Mouse (Mus musculus) frontal cortex, postnatal 10 days (tissue): ENCODE results near the gene Tcn2.
"Not testable (repeated sequence)": the region's sequence is repeated elsewhere in the genome, so short reads cannot be mapped to it uniquely, and the experiment has no call there.

Experiments used
- DNase-seq, 2 experiments: peaks; one replicate each; pipeline ENCODE4 v3.0.0; 2022; ENCODE audit warnings: low spot score in 2 of 2, mixed read lengths in 1 of 2

Gene Tcn2

DNA sequence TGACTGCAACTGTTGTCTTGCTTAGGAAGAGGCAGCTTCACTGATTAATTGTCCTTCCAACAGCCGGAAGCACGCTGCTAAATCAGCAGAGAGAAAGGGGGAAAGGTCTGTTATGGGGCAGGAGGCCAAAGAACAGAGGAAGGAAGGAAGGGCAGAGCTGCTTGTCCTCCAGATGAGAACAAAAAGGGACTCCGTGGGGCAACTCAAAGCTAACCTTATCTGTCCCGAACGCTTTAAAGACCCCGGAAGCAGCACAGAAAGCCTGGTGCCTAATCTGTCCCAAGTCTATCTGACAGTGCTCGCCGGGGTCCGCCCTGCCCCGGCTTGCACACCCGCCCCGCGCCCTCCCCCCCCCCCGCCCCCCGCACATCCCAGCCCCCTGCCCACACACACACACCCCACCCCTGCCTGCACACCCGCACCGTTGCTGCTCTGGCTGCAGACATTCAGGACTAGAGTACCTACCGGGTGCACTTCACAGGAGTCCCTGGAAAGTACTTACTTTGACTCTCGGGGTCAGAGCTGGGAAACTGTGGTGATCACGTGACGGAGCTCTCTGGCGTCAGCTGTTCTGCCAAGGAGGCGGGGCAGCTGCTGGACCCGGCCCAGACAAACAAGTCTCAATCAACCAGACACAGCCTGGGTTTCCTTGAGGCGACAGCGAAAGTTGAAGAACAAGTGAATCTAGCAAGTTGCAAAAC, at the start of gene Tcn2:
TSS of gene Tcn2 (minus strand) at position 649 of the 701 bp plus-strand sequence.
- peak; percentile 51 to 63 for DNase-seq

DNA sequence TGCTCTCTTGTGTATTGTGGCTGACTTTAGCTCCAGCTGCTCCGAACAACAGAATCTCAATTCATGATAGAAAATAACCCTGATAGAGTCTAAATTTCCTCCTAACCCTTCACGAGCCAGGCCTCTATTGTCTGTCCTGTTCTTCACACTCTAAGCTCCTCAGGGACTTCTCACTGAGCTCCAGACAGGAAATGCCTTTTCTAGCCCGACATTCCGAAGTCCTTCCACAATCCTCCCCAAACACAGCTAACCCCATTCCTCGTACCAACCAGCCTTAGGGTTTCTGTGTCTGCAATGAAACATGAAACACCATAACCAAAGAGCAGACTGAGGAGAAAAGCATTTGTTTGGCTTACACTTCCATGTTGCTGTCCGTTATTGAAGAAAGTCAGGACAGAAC, 49.6 kb upstream of the Tcn2 start:
- DNase-seq, result no peak

DNA sequence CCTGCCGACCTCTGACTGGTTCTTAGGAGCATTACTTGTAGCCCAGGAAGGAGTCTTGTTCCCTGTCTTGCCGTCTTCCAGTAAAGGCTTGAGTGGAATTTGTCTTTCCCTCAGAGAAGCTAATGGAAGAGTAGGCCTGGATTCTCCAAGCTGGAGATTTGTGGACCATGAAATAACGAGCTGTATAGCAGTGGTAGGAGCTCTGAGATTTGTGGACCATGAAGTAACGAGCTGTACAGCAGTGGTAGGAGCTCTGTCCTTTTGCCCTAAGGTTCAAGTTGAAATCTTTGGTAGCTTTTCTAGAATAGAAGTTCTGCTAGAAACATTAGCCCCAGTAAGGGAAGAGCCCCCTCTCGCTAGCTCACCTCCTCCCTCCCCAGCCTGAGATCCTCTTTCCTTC, 46.5 kb upstream of the Tcn2 start:
- DNase-seq, result no peak

DNA sequence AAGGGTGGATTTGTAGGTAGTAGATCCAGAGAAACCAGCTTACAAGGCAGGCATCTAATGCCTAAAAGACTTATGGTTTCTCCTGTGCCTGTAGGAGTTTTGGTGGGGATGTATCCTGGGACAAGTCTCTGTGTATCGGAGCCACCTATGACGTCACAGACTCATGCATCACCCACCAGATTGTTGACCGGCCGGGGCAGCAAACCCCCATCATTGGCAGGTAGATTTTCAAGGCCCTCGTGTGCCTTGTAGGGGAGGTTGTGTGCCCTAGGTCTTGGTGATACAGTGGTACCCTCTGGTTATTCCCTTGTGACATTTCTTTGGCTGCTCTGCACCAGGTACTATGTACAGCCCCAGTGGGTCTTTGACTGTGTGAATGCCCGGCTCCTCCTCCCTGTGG, 44.7 kb upstream of the Tcn2 start, which contains the start of gene 4930556J24Rik:
TSS of gene 4930556J24Rik (minus strand) at position 101 of the 400 bp plus-strand sequence.
- DNase-seq, result no peak

DNA sequence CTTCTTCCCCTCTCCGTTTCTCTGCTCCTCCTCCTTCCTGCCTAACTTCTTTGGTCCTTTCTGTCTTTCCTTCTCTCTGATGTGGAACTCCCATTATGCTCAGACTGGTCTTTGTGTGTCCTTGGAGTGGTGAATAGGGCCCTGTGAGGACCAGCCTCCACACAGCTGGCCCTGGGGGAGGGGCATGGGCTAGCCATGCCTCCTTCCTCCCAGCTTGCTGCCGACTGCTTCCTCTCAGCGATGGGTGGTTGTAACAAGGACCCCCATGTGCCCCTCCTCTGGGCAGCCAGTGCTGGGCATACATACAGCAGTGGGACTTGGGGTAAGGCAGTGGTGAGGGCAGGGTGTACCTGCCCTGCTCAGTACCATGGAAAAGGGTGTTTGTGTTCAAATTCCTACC, 42.4 kb upstream of the Tcn2 start:
- DNase-seq, result peak in 1 of 2 experiments; percentile 50

DNA sequence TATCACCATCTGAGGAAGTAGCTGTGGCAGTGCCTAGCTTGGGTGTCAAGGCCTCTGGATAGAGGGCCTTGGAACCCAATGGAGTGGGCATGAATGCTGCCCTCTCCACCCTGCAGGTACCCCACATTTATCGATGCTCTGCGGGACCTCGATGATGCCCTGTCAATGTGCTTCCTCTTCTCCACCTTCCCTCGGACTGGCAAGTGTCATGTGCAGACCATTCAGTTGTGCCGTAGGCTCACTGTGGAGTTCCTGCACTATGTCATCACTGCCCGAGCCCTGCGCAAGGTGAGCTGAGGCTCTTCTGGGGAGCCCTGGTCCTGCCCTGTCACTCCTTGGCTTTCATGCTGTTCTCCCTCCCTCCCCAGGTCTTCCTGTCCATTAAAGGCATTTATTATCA, 41.1 kb upstream of the Tcn2 start:
- no peak for DNase-seq

DNA sequence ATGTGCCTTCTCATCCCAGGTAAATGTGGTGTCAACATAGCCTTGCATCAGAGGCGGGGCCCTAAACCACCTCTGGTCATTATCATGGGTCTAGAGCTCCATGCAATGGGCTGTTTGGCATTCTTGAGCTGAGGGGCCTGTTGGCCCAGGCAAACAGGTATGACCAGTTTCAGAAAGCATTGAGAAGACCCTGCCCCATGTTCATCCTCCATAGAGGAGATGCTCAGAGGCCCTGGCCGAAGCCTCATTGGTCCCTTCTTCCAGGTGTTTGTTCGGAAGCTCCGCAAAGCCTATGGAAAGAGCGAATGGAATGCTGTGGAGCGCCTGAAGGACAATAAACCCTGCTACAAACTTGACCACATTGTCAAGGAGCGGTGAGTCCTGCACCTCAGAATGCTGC, 38.4 kb upstream of the Tcn2 start:
- no peak for DNase-seq

DNA sequence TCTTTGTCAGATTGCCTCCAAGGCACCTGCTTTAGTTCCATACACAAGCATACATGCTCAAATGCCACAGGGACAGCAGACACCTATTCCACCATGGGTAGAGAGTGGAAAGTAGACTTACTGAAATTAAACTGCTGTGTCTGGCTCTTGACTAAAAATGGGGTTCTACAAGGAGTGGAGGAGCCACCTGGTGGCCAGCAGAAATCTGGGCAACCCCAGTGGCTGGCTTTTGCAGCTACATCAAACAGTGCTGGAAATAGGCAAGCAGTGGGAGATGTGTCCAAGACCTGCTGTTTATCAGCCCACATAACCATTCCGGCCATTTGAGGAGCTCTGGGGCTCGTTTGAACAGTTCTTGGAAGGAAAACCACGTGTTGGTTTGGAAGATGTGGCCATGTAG, 37.9 kb upstream of the Tcn2 start:
- DNase-seq, result no peak

DNA sequence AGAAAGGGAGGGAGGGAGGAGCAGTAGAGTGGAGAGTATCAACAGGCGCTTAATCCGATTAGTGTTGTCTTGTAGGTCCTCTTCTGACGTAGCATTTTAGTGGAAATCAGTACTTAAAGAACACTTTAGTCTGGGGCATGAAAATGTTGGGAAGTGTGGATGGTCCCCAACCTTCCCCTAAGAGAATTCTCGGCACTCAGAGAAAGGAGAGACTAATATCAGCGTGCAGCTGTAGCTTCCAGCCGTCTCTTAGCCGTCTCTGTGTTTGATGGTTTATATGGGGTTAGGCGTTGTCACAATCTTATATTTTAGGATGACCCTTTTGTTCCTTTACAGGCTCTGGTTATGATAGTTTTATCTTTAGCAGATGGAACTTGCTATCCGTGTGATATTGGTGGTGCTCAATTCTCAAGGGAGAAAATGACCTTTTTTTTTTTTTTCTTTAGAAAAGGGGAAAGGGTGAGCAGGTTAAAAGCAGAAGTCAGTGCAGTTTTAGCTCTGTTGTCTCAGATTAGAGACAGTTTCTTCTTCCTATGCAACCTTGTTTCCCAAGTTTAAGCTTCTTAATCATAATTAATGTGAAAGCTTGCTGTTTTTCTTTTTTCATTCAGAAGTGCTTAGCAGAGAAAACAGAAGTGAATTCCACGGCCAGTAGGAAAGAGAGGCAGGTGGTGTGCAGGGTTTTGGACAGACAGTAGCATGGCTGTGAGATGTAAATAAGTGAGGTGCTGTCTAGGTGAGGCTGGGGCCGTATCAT, 32.6 kb upstream of the Tcn2 start:
- DNase-seq, result no peak

DNA sequence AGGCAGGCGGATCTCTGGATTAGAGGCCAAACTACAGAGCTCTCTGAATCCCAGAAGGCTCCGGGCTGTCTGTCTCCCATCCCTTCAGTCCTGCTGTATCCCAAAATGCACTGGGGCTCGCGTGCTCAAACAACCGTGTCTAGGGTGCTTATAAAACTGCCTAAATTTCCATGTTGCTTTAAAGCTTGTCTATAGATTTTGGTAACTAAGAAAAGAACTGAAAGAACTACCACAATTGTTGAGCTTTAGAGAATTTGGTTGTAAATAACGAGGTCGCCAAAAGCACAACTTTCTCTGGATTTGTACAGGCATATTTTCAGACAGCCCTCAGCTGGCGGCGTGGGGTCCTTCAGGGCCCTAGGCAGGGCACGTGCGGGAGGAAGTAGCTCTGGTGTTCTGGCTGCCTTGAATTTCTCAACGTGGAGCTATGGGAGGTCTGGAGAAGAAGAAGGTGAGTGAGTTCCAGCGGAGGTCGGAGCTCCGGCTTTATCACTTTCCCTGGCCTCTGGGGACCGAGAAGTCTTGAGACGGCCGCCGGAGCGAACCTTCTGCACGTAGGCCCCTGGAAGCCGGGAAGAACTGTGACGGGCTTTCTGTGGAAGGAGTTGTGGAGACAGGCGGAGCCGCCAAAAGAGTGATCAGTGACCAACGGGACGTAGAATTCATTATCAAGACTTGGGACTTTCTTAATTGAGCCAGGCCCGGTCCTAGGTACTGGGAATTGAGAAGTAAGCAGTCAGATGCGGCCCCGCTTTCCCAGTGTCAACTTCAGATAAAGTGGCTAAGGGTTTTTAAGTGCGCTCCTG, 31.9 kb upstream of the Tcn2 start, which contains the start of gene Pes1:
TSS of gene Pes1 (plus strand) at position 366 of the 806 bp plus-strand sequence.
- DNase-seq, result peak; percentile 62 to 76

DNA sequence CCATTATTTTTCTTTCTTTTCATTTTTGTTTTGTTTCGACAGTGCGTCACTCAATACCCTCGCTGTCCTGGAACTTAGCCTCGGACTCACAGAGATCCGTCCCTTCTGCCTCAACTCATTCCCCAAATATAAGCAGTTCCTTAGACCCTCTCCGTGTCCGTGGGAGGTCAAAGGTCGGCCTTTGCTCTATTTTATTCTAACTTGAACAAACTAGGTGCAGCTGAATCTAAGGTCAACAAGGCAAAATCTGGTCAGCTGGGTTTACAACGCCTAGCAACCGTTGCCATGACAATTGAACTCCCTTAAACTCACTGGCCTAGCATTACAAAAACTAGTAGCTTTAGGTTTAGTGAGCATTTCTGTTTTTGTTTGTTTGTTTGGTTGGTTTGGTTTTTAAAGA, 31.2 kb upstream of the Tcn2 start:
- no peak for DNase-seq

DNA sequence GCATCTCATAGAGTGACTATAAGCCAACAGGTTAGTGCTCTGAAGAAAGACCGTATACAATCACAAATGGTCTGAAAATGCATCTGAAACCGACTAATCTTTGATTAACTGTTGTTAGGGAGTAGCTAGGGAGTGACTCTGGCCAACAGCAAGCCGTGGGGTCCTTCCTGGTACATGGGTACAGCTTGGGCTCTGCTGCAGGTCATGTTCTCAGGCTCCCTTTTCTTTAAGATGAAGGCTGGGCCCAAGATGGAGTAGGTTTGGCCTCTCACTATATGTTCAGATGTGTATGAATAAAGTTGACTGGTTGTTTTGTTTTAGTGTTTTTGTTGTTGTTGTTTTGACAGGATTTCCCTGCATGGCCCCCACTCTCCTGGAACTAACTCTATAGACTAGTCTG, 29.8 kb upstream of the Tcn2 start:
- DNase-seq, result no peak

DNA sequence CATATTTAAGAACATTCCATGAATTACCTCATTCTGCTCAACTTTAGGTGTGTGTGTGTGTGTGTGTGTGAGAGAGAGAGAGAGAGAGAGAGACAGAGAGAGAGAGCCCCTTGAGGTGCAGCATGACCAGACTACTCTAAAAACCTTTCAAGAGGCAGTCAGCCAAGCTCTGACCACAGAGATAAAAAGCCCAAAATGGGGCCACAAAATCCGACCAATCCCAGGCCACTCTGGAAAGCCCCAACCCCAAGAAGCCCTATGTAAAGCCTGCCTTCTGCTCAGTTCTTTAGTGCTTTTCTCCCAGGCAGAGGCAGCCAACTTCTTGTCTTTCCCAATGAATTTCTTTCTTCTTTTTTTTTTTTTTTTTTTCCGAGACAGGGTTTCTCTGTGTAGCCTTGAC, 28.9 kb upstream of the Tcn2 start:
- no peak for DNase-seq

DNA sequence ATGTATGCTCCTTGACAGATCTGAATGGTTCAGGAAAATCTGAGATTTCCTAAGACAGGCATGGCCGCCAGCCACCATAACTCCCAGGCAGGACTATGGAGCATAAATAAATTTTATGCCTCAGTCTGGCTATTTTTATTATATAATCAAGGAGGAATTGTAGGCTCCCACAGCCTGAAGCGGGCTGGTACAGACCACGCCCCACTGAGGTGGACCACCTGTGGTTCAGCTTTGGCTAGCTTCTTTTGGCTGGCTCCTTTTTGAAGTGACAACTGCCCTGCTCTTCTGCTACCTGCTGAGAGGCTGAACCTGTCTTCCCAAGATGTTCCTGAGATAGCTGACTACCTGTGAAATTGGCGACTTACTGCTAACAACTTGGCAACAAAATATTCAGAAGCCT, 23.4 kb upstream of the Tcn2 start:
- DNase-seq, result not testable (repeated sequence)

DNA sequence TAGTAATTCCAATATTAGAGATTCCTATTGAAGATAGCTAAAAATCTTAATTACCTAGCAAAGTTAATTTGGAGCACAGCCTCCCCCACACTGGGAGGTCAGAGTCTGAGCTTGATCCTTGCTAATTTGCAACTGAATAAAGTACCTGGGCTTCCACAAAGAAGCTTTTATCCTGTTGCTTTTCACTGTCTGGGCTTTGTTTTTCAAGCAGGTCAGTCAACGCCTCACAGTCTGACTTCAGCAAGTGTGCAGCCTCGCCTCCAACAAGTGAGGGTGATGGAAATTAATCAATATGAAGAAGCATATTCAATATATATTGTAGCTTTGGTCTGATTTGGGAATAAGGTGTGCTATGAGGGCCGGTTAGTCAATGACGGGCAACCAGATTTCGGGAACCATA, 22.9 kb upstream of the Tcn2 start:
- not testable (repeated sequence) for DNase-seq

DNA sequence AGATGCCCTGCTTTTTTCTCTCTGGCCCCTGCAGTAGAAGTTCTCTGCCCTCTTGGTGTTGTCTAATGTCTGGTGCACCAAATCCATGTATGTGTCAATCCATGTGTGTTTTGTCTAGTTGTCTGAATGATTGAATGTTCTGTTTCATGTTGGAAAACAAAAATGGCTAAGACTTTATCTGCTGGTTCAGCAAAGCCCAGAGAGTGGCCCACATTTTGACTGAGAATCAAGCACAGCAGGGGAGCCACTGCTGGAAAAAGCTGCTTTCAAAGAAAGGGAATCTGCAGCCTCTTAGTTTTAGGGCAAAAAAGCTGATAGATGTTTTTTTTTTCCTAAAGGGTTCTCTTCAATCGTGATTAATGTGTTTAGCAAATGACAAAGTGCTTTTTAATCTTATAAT, 14.4 kb upstream of the Tcn2 start:
- DNase-seq, result no peak

DNA sequence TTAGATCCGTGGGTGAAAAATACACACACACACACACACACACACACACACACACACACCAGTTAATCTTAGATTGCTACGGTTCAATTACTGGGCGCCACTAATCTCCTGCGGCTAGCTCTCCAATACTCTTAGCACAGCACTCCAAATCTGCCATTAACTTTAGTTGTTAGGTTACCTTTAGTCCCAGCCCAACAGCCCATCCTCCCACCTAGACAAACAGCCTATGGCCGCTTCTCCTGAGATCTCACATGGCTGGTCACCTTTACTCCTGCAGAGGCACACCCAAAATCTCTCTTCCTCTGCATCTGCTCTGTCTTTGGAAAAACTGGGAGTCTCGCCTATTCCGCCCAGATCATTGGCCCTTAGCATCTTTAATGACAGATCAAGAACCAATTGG, 9.4 kb upstream of the Tcn2 start:
- DNase-seq, result no peak

DNA sequence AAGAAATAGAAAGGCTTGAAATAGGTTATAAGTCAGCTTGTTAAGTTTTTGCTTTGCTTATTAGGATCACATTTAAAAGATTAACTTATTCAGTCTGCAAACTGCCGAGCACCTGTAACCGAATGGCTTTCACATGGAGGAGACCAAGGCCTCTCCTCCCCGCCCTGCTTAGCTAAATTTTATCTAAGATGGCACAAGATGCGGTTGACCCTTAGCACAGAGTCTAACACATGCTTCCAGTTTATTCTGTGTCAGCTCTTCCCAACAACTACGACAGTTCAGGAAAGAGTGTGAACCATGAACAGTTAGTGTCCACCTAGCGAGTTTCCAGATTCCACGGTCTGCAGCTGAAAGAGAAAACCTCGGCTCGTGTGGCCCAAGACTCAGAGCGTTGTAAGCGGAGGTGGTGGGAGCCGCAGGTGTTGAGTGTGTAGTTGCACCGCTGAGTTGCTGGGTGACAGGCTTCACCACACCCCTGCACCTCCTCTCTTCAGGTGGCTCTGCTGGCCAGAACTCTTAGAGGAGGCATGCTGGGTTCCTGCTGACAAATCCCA, 5.4 kb upstream of the Tcn2 start:
- DNase-seq, result no peak

DNA sequence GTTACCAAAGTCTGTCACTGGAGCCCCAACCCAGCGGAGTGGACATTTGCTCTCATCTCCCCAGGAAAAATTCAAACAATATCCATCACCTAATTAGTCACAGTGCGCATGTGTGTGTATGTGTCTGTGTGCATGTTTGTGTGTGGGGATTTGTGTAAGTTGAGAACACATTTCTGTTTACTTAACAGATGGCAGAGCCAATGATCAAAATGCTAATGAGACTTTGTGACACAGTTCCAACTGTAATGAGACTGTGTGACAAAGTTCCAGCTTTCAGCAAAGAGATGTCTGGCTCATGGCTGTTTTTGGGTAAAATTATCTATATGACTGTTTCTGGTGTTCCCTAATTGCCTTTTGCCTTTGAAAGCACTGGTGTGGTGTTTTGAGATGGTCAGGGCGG, 4.4 kb upstream of the Tcn2 start:
- DNase-seq, result no peak

DNA sequence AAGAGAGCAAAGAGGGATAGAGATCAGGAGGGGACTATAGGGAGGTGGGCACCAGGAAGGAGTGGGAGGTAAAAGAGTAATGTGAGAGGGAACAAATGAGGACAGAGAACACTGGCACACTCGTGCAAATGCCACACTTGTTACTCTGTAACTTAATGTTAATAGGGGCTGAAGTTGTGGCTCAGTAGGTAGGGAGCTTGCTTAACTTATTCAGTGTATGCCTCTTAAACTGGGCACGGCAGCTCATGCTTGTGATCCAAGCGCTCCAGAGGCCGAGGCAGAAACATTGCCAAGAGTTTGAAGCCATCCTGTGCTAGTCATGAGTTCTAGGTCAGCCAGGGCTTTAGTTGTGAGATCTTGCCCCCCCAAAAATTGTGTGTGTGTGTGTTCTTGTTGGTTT, 3.2 kb upstream of the Tcn2 start:
- DNase-seq, result no peak

DNA sequence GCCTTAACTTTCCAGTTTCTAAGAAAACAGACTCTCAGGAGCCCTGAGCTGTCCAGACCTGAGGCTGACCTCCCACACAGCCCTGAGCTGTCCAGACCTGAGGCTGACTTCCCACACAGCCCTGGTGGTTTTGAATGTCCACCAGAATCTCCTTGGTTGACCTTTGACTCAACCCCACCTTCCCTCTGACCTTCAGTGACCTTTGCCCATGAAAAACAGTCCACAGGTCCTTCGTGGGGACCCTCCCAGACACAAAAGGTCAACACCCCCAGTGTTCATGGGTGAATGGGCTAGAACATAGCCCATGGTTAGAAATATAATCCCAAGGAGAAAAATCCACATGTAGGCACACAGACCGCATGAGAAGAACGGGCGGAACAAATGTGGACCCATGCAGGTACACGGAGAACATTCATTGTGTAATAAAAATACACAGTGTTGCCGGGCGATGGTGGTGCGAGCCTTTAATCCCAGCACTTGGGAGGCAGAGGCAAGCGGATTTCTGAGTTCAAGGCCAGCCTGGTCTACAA, 1.9 kb upstream of the Tcn2 start:
- no peak for DNase-seq

DNA sequence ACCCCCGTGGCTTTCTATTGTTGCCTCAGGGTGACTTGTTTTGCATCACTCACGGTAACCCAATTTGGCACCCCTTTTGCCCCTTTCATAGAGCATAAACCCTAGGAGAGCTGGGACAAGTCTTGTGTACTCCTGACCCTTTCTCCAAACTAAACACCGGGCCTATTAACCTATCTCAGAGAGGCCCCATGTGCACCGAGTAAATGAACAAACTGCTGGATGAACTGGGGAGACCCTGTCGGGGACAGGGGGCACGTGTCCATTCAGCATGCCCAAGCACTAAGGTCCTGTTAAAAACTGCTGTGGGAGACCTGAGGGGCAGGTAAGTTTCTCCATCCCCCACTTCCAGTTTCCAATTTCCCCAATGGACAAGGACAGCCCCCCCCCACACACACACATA, 1.0 kb downstream of the Tcn2 start:
- DNase-seq, result peak in 1 of 2 experiments; percentile 1
